Mouse (Mus musculus) Muller cell, postnatal 12 days (primary cell): ENCODE measurements around the gene Sirt4.
"Not testable (repeated sequence)": the region's sequence is repeated elsewhere in the genome, so short reads cannot be mapped to it uniquely, and the experiment has no call there.

Experiments used
- DNase-seq: peaks from one replicate; pipeline ENCODE4 v3.0.0-alpha.2; 2015; ENCODE audit errors: inconsistent ontology term

Gene Sirt4

DNA sequence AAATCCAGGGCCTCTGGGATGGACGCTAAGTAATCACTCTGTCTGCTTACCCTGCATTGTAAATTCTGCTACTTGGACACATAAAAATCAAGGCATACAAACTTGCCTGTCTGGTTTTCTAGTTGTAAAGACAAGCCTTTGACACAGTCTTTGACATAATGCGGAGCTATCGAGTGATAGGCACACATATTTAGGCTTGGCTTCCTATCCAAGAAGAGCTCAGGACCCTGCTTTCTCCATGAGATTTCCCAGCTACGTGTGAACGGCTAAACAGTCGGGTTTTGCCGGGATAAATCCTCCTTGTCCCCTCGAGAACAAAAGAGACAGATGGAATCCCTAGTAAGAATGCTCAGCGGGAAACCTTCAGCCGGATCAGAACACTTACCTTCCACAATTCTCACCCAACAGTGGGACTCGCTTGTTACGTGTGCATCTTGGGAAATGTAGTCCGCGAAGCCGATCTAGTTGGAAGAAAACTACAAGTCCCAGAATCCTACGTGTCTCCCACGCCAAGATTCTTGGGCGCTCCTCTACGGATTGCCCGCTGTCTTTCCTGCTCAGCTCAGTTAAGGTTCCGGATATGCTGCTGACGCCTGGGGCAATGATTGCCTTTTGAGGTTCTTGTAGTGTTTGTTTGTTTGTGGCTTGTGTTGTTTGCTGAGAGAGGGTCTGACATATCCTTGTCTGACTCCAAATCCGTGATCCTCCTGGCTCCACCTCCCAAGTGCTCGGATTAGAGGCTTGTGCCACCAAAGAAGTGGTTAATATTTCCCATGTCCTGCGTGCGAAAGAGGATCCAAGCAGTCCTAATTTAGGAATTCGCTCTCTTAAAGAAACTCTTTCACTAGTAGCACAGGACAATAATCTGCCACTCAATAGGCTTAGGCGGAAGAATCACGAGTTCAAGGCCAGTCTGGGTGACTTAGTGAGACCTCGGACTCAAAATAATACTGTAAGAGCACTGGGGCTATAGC lies at the start of gene Sirt4:
Gene Sirt4 (minus strand): TSS at position 779 of the 974 bp plus-strand sequence.
- peak; percentile 93 for DNase-seq

DNA sequence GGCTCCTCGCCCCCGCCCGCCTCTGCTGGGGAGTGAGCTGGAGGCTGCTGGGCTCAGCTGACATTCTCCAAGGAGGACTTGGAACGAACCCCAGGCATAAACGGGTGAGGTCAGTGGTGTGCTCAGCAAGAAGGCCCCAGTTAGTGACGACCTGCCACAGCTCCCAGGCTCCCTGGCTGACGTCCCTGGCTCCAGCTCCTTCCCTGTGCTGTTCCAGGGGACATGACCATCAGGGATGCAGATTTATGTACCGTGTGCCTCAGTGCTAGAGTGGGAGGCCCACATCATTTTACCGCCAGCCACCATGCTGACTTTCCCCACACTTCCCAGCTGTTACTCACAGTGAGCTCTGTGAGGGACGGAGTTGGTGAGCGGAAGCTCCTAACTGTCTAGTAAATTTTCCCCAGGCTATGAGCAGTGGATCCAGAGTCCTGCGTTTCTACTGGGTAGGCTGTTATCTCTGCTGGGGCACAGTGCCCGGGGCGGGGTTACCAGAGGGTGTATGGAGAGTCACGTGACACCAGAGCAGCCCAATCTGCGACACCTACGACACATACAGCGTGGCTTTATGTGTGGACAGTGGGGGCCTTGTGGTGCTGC lies 47.2 kb upstream of the Sirt4 start:
- peak; percentile 80 for DNase-seq

DNA sequence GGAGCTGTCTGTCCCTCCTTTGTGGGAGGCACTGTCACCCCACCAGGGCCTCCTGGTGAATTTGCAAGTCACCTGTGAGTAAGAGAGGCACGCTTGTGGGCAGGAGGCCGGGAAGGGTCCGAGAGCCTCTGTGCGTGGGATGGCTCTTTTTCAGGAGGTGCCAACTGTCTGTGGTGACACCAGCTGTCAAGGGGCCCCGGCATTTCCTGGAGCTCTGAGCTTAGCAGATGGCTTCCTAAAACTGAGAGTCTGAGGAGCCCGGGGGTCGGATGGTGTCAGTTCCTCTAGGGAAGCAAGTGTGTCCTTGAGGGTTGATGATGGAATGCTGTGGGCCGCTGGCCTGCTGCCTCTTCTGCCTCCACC lies 45.9 kb upstream of the Sirt4 start:
- DNase-seq: no peak

GRCm38 (mm10) chr5:115529742-115530446 lies 45.4 kb upstream of the Sirt4 start:
- no peak for DNase-seq

- DNase-seq: no peak
These were observed 44.8 kb upstream of the Sirt4 start for GRCm38 (mm10) chr5:115529364-115529741.

DNA sequence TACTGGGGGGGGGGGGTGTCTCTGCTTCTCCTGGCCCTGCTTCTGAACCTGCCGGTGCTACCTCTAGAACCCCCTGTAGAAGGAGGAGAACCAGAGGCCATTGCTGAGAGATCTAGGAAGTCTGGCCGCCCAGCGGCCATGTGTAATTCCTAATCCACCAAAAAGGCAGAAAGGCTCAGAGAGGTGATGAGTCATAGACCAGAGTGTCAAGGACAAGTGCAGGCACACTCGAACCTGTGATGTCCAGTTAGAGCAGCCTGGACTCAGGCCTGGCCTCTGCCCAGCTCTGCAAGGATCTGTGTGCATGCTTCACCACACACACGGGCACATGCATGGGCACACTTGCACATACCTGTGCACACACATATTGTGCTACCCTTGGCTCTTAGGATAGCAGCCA lies 43.6 kb upstream of the Sirt4 start:
- no peak for DNase-seq

DNA sequence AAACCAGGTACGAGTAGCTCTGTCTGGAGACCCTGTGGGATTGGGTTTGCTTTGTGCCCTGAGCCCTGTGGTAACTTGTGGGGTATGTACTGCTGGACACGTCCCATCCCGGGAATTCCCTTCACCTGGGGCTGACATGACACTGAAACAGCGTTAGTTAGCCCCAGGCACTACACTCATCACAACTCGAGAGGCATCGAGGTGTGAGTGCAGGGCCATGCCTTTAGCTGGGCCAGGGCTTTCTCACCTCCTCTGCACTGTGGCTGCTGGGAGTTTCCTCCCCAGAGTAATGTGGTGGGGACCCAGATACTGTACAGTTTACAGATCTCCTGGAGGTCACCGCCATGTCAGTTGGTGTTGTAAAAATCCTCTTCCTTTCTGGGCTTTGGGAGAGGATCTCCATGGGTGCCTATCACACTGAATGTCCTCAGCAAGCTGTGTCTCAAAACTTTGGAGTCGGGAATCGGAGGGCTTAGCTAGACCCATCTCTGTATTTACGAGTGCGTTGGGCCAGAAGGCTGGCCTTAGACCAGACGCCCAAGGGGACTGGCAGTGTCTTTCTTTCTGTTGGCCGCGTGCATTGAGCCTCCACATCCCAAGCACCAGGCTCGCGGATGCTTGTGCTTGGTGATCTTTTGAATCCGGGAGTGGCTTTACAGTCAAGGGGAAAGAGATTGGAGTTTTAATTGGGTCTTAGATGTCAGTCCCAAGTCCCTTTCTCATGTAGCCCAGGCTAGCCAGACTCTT lies 42.1 kb upstream of the Sirt4 start:
- DNase-seq: no peak

DNA sequence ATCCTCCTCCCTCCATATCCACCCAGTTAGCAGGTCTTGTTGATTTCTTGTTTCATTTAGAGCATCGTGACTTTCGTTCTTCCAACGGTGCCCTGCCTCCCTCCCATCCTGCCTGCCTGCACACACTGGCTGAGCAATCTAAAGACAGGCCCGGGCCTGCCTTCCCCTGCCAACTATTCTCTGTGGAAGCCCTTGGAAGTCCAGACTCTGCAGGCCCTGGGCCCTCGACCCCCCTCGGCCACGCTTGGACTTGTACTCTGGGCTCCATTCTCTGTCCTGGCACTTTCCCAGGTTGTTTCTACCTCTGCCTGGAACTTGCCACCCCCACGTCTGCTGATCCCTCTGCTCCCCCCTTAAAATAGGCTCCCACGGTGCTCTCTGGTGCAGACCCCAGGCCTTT lies 41.4 kb upstream of the Sirt4 start:
- no peak for DNase-seq

DNA sequence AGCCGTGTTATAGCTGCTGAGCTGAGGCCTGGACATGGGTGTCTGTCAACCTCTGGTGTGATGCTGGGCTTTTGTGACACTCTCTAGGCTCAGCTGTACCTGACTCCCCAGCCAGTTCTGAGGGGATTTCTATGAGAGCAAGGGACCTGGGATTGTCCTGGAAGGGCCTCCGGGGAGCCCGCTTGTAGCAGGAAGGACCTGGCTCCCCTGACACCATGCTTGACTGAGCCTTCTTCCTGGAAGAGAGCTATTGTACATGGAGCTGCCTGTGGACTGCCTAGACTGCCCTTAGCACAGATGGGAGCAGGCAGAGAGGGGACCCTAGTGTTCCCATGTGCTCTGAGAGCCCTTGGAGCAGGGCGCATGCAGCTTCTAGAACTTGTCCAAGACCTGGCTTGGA lies 40.9 kb upstream of the Sirt4 start:
- no peak for DNase-seq

DNA sequence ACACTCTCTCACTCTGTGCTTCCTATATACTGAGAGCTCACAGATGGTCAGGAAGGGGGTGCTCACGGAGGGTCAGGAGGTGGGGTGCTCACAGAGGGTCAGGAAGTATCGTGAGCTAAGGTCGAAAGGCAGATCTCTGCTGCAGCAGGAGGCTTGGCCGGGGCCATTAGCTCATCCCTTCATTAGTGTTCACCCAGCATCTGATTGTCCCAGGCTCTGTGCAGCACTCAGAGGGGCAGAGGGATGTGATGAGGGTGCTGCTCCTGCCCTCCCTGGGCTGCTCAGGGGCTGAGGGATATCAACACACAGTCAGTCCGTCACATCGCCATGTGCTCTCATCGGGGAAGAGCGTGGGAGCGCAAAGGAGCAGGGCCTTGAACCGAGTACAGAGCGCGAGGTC lies 39.9 kb upstream of the Sirt4 start:
- no peak for DNase-seq

GRCm38 (mm10) chr5:115523971-115524370 lies 39.4 kb upstream of the Sirt4 start:
- DNase-seq: peak; percentile 70

DNA sequence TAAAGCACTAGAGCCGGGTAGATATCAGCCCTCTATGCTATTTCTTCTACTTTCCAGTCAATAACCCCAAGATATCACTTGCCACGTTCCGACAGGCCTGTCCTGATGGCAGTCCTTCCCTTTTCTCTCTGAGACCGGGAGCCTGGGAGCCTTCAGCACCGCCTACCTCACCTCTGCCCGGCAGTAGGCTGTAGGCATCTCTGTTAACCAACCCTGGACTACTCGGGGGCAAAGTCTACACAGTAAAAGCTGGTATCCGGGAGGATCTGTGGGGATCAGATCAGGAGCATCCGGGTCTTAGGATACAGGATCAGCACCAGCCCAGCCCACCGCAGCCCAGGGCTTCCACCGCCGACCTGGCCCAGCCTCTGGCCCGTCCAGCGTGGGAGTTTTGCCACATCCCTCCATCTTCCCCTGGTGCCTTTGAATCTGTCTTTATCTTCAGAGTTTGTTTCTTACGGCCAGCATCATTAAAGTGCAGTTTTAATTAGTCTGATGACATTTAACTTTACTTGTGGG lies 38.5 kb upstream of the Sirt4 start:
- DNase-seq: no peak

- DNase-seq: no peak
These were observed 38.0 kb upstream of the Sirt4 start for GRCm38 (mm10) chr5:115522531-115522930.

DNA sequence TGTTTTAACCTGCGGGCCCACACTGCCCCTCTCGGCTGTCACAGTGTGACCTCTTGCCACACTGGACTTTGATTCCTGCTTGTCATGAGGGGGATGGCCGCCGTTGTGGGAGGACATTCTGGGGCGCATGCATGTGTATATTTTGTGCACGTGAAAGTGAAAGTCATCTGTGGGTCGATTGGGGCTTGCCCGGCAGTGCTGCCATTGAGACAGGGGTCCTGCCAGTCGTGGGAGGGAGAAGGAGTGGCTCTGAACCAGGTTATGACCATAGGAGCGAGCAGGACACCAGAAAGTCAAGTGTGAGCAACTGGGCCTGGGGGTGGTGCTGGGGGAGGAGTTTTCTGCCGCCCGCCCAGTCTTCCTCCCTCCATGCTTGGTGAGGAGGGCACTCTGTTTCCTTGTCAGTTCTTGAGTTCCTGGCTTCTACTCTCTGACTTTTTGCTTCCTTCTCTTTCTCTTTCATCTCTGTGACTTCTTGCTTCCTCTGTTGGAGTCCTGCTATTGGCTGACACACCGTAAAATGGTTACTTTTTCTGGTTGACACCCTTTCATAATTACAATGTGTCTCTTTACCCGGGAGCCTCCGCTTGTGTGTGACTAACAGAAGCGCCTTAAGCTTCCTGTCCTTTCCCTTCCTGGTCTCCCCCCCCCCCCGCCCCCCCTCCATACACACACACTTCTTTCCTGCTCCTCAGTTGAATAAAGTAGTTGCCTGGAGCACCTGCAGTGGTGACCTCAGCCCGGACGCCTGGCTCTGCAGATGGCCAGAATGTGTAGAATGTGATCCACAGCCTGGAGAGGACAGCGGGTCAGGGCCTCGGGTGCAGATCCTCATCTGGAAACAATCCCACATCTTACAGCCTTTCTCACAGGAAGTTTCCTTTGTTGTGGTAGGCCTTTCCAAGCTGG lies 37.3 kb upstream of the Sirt4 start:
- DNase-seq: peak; percentile 81

DNA sequence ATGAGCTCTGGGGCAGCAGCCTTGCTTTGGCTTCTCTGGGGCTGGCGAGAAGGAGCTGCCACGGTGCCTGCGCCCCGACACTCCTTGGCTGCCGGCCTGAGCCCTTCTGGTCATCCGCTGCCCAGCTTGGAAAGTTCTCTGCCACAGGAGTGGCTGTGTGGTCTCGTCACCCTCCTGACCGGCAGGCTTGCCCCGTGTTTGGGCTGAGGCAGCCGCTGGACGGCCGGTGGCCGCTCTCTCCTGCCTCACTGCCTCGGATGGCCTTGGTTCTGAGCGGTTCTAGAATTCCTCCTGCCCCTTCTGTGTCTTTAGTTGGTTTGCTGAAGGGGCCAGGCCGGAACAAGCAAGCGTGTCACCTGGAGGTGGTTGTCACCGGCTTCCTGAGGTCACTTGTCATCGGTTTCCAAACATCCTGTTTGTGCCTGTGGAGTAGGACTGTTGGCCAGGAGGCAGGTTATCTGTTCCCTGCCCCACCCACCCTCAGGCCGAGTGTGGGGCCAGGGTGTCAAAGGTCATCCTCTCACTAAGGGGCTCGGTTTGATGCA lies 35.9 kb upstream of the Sirt4 start:
- DNase-seq: peak; percentile 73

- not testable (repeated sequence) for DNase-seq
These were observed 33.7 kb upstream of the Sirt4 start for GRCm38 (mm10) chr5:115518214-115518613.

DNA sequence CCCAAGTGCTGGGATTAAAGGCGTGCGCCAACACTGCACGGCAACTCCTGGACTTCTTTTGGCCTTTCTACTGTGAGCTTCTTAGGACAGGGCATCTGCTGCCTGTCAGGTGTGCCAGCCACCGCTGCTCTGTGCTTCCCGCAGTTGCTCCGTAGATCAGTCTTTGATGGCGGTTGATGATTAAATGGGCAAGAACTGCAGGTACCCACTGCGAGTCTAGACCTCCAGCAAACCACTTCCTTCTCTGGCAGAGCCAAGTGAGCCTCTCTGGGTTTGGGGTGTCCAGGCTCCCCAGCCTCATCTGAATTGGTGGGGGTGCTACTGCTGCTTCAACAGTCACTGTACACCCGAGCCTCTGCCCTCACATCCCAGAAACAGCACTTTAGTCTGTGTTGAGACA lies 33.0 kb upstream of the Sirt4 start:
- DNase-seq: no peak

DNA sequence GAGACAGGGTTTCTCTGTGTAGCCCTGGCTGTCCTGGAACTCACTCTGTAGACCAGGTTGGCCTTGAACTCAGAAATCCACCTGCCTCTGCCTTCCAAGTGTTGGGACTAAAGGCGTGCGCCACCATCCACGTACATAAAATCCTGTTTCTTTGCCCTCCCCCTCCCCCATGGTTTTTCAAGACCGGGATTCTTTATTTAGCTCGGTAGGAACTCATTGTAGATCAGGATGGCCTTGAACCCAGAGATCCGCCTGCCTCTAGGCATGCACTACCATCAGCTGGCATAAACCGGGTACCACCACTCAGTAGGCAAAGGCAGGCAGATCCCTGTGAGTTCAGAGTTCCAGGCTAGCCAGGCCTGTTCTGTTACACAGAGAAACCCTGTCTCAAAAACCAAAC lies 32.4 kb upstream of the Sirt4 start:
- no peak for DNase-seq

- no peak for DNase-seq
These were observed 31.8 kb upstream of the Sirt4 start for GRCm38 (mm10) chr5:115516081-115516907.
